Mouse (Mus musculus) ES-E14 (cell line): ENCODE measurements around the gene Abcg8. TPM values are rescaled to one million over a fixed set of nuclear protein-coding genes. Genes with fewer than 3 reads are reported as not detected.

Source experiments
- DNase-seq: peaks from one replicate; pipeline ENCODE4 v3.0.0-alpha.2; 2013; ENCODE audit warnings: low read depth, low spot score
- H3K27ac ChIP-seq: 2 replicates; pipeline ENCODE4 v1.5.1; 2012; ENCODE audit warnings: low read depth, mild to moderate bottlenecking, low read length, moderate library complexity, mixed read lengths; ENCODE audit not compliant: poor library complexity, insufficient read depth, severe bottlenecking
- H3K36me3 ChIP-seq: 2 replicates; pipeline ENCODE4 v1.6.1; 2012; ENCODE audit warnings: mild to moderate bottlenecking, low read length, moderate library complexity, mixed read lengths; ENCODE audit not compliant: control insufficient read depth, poor library complexity, insufficient read depth, severe bottlenecking
- H3K4me1 ChIP-seq, 2 experiments: fragments of 150-350 bp in 1 of 2; sonication (generic) in 1 of 2; 2 replicates each; pipeline ENCODE4 v1.6.1; 2012; ENCODE audit warnings: low read length in 2 of 2, mild to moderate bottlenecking in 1 of 2, mixed read lengths in 1 of 2; ENCODE audit not compliant: control insufficient read depth in 2 of 2, insufficient read depth in 2 of 2, poor library complexity in 1 of 2
- H3K4me3 ChIP-seq, 2 experiments: fragments of 150-350 bp in 1 of 2; sonication (generic) in 1 of 2; 2 replicates each; pipeline ENCODE4 v1.5.1; 2012; ENCODE audit warnings: low read length in 2 of 2, low read depth in 1 of 2, mild to moderate bottlenecking in 1 of 2, mixed read lengths in 1 of 2; ENCODE audit not compliant: insufficient read depth in 1 of 2, poor library complexity in 1 of 2, severe bottlenecking in 1 of 2
- H3K9ac ChIP-seq: 2 replicates; pipeline ENCODE4 v1.6.1; 2012; ENCODE audit warnings: low read depth, mild to moderate bottlenecking, low read length, mixed read lengths; ENCODE audit not compliant: poor library complexity, insufficient read depth, severe bottlenecking
- H3K9me3 ChIP-seq: fragments of 150-350 bp; sonication (generic); 2 replicates; pipeline ENCODE4 v1.6.1; 2012; ENCODE audit warnings: low read depth, mild to moderate bottlenecking, low read length; ENCODE audit not compliant: control insufficient read depth, insufficient read depth
- CHD2 ChIP-seq: IDR thresholded peaks from 2 replicates; pipeline ENCODE4 v1.6.1; 2014; ENCODE audit warnings: mild to moderate bottlenecking, low read depth, low read length, inconsistent platforms
- HCFC1 ChIP-seq: IDR thresholded peaks from 2 replicates; pipeline ENCODE4 v1.6.1; 2012; ENCODE audit warnings: low read length, inconsistent platforms, borderline replicate concordance; ENCODE audit not compliant: insufficient read depth
- MAFK ChIP-seq: IDR thresholded peaks from 2 replicates; pipeline ENCODE4 v1.6.1; 2014; ENCODE audit warnings: mild to moderate bottlenecking, low read depth, low read length, inconsistent platforms; ENCODE audit not compliant: insufficient read depth
- ZC3H11A ChIP-seq: IDR thresholded peaks from 2 replicates; pipeline ENCODE4 v1.6.1; 2012; ENCODE audit warnings: low read depth, mild to moderate bottlenecking, inconsistent platforms, low read length, borderline replicate concordance
- ZNF384 ChIP-seq: IDR thresholded peaks from 2 replicates; pipeline ENCODE4 v1.6.1; 2012; ENCODE audit warnings: low read depth, low read length, inconsistent platforms
- in situ Hi-C, 2 experiments: fragments of 600-800 bp; cut with MboI; formaldehyde crosslinking; loops; one replicate each; pipeline ENCODE4 v1.15.1; 2025; ENCODE audit warnings: low sequenced_read_pairs in 2 of 2, inconsistent platforms in 1 of 2; ENCODE audit not compliant: unreplicated experiment in 2 of 2
- total RNA-seq: library from RNA; depleted of rRNA; stranded (reverse); fragments of 300-350 nt; gene quantifications from 2 replicates; pipeline ENCODE4 v1.2.3, GENCODE M21; 2012

The Abcg8 gene
- total RNA-seq, 1 experiment = 0.09 TPM

DNA sequence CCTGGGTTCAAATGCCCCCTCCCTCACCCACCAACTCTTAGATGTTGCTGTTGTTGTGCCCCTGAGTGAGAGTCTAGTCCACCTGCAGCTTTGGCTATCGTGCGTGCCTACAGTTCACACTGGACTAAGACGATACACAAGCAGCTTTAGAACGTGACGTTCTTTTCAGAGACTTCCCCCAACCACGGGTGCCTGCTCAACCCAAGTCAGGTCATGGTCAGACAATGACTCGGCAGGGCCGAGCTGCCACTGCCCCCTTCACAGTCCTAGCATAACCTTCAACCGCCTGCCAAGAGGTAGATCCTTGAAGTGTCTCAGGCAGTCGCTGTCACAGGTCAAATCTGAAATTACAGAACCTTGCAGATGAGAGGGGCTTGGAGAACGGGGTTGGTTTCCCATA is 12.7 kb downstream of the Abcg8 start:
- peaks cover 0 to 10% of the 10 kb centered on the region in 2 experiments; a peak in 2 of 4 replicates for H3K4me1 ChIP-seq
- H3K27ac ChIP-seq = no peak overlapping the region
- TF ChIP-seq HCFC1 = no peak
- TF ChIP-seq ZC3H11A = no peak
- TF ChIP-seq MAFK = no peak
- no peak for TF ChIP-seq CHD2
- no peak for TF ChIP-seq ZNF384
- H3K9ac ChIP-seq = no peak overlapping the region
- in situ Hi-C loops = no loop called here
- no peak overlapping the region for H3K4me3 ChIP-seq
- H3K36me3 ChIP-seq = no peaks in the 10 kb centered on the region
- no peak for DNase-seq
- no peaks in the 10 kb centered on the region for H3K9me3 ChIP-seq

DNA sequence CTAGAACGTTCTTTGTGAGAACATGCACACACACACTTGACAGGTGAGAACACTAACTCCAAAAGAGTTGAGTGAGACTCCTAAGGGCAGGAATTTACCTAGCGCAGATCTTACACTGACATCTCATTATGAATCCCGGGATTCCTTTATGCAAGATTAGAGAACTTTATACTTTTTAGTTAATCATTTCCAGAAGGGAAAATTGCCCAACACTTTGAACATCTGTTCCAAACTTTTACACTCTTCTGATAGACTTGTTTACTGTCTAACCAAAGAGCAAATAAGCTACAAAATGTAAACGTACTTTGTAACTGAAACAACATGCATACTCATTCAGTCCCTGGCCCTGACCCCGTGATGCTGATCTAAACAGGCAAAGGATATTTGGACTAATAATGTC is 13.2 kb downstream of the Abcg8 start:
- Histone ChIP-seq H3K4me3 (no peak overlapping the region), H3K4me1 (peaks cover 0 to 10% of the 10 kb centered on the region in 2 experiments; a peak in 2 of 4 replicates)
- in situ Hi-C loops = no loop called here

DNA sequence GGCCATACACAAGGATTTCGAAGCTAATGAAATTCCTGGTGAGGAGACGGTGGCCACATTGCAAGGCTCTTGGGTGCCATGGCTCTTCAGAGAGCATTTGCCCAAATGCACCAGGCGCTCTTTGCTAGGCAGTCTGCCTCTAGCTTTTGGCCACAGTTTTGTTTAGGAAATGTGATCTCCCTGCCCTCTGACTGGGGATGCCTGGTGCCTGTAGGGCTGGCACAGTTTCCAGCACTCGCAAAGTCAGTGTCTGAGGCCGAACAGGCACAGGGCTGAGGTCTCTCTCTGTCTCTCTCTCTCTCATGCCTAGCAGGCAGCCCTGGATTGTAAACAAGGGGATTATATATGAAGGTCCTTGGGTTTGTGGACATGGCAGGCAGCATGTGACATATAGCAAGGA is 14.0 kb downstream of the Abcg8 start:
- in situ Hi-C loops = no loop called here
- Histone ChIP-seq H3K9me3 (no peaks in the 10 kb centered on the region), H3K27ac (no peak overlapping the region), H3K4me3 (no peak overlapping the region), H3K4me1 (peaks cover 0 to 10% of the 10 kb centered on the region in 2 experiments; a peak in 2 of 4 replicates), H3K9ac (no peak overlapping the region), H3K36me3 (no peaks in the 10 kb centered on the region)
- no peak for DNase-seq
- TF ChIP-seq HCFC1 (no peak), MAFK (no peak), ZC3H11A (no peak), CHD2 (no peak), ZNF384 (no peak)

More for the DNA sequence above, 13.2 kb downstream of the Abcg8 start:
- Histone ChIP-seq H3K9ac (no peak overlapping the region), H3K27ac (no peak overlapping the region), H3K9me3 (no peaks in the 10 kb centered on the region), H3K36me3 (no peaks in the 10 kb centered on the region)
- no peak for DNase-seq
- TF ChIP-seq ZNF384 (no peak), MAFK (no peak), HCFC1 (no peak), CHD2 (no peak), ZC3H11A (no peak)

DNA sequence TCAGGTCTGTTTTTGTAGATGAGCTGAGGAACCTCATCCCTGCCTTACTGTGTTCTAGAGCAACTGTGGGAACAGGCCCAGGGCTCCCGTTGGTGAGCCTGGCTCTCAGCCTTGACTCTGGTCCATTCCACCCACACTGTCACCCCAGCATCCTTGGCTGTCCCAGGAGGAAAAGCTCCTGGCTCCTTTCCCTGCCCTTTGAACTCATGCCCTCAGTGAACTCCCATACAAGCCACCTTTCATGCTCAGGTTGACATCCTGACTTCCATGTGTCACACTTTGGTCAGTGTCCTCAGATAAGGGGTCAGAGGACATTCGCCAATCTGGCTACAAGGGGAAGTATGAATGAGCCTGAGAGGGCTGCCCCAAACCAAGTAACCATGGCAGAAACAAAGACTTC is 17.6 kb downstream of the Abcg8 start:
- H3K36me3 ChIP-seq = no peaks in the 10 kb centered on the region
- H3K4me3 ChIP-seq = no peak overlapping the region
- peaks cover 0 to 10% of the 10 kb centered on the region in 2 experiments; a peak in 2 of 4 replicates for H3K4me1 ChIP-seq
- TF ChIP-seq ZC3H11A = no peak
- no peak for TF ChIP-seq MAFK
- TF ChIP-seq HCFC1 = no peak
- TF ChIP-seq ZNF384 = no peak
- no peak for TF ChIP-seq CHD2
- no peaks in the 10 kb centered on the region for H3K9me3 ChIP-seq
- in situ Hi-C loops = no loop called here
- DNase-seq = no peak
- H3K9ac ChIP-seq = no peak overlapping the region
- H3K27ac ChIP-seq = no peak overlapping the region

DNA sequence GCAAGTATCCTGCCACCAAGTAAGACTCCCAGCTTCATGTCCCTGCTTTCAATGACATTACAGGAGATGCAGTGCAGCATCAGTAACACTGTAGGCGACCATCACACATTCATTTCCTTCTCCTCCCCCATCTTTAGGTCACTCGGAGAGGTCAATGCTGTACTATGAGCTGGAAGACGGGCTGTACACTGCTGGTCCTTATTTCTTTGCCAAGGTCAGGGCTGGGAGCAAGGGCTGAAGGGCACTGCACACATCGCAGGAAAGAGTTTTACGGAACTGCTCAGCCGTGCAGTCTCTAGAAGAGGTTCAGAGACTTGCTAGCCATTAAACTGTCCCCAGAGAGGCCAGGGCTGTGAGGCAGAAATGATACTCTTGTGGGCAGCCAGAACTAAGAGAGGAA is 20.4 kb downstream of the Abcg8 start:
- H3K36me3 ChIP-seq = no peaks in the 10 kb centered on the region
- H3K4me1 ChIP-seq = peaks cover 0 to 11% of the 10 kb centered on the region in 2 experiments; a peak in 2 of 4 replicates
- no peak overlapping the region for H3K4me3 ChIP-seq
- DNase-seq = no peak
- no peak overlapping the region for H3K9ac ChIP-seq
- no peak for TF ChIP-seq ZNF384
- TF ChIP-seq HCFC1 = no peak
- TF ChIP-seq CHD2 = no peak
- no peak for TF ChIP-seq MAFK
- TF ChIP-seq ZC3H11A = no peak
- H3K9me3 ChIP-seq = no peaks in the 10 kb centered on the region
- in situ Hi-C loops = no loop called here
- H3K27ac ChIP-seq = no peak overlapping the region
